Mouse (Mus musculus) gastrocnemius, postnatal 10 days (tissue): ENCODE data around the gene Hibadh. TPM values are rescaled to one million over a fixed set of nuclear protein-coding genes. Genes with fewer than 3 reads are reported as not detected.
A peak's percentile ranks its signal among the peaks of the same experiment; 100 is the strongest.

Experiments
- DNase-seq: peaks from one replicate; pipeline ENCODE4 v3.0.0; 2021; ENCODE audit warnings: mixed read lengths
- total RNA-seq, 2 experiments: library from RNA; stranded (reverse); gene quantifications; 2 replicates each; pipeline ENCODE4 v1.2.3; 2021

Gene Hibadh
- total RNA-seq, 2 experiments from 2014 or later, result 81.3 to 91.6 TPM

GRCm38 (mm10) chr6:52567327-52568299 lies 72.6 kb downstream of the Hibadh start:
- no peak for DNase-seq

GRCm38 (mm10) chr6:52565210-52565609 lies 75.0 kb downstream of the Hibadh start:
- DNase-seq, result no peak

GRCm38 (mm10) chr6:52562994-52563393 lies 77.2 kb downstream of the Hibadh start:
- no peak for DNase-seq

- no peak for DNase-seq
Observed at GRCm38 (mm10) chr6:52559041-52559440, 81.1 kb downstream of the Hibadh start.

- DNase-seq, result peak; percentile 16
Observed at GRCm38 (mm10) chr6:52544376-52544775, 95.8 kb downstream of the Hibadh start.

GRCm38 (mm10) chr6:52542464-52542863 lies 97.7 kb downstream of the Hibadh start:
- DNase-seq, result no peak

DNA sequence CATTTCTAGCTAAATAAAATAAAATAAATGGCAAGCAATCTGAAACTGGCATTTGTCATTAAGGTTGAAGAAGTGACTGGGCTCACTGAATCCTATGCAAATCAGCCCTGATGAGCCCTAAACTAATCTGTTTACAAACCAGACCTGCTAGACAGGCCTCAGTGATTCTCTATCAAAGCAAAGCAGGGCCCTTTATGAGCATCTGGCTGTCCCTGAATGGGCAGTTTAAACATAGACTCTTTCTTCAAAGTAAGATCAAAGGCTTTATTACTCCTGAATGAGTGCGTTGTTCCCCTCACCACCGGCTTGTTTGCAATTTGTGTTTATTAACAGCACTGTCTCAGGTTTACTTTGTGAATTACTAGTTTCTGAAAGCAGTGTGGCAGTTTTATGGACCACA lies 100.3 kb downstream of the Hibadh start:
- no peak for DNase-seq

DNA sequence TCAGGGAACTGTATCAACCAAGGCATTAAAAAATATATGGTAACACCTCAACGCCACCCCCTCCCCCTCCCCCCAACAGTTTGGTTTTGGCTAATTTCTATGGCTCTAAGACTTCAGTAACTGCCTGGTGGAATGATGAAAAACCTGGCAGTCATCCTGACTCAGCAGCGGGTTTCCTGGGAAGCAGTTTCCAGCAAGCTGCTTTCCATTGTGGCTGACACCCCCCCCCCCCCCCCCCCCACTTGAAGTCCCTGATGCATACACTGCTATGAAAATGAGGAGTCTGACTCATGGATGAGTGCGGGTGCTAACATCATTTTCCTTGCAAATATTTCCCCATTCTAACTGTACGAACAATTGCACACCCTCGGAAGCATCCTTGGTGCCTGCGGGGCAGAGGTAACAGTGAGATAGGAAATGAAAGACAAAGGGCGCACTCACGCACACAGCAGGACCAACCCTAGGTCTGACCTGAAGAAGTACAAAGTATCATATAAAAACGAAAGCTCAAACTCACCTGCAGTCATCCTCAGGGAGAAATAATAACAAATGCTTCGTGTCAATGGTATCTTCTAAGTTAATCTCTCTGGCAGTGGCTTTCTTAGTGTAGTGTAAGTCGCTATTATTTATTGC lies 105.0 kb downstream of the Hibadh start:
- no peak for DNase-seq

DNA sequence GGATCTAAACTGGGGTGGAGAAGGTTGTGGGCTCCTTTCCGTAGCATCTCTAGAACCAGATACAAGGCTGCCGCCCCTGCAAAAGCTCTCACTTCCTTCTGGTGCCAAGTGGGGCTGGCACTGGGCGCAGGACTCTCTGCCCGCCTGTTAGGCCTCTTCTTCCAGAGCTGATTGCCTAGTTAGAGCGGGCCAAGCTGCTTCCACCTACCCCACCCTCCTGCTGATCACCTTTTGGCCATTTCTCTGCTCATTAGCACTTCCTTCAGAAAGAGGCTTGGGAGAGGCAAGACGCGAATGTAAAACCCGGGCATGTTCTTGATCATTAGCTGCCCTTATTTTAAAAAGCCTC lies 108.1 kb downstream of the Hibadh start:
- no peak for DNase-seq

GRCm38 (mm10) chr6:52531366-52532143 lies 108.6 kb downstream of the Hibadh start:
- DNase-seq, result no peak

DNA sequence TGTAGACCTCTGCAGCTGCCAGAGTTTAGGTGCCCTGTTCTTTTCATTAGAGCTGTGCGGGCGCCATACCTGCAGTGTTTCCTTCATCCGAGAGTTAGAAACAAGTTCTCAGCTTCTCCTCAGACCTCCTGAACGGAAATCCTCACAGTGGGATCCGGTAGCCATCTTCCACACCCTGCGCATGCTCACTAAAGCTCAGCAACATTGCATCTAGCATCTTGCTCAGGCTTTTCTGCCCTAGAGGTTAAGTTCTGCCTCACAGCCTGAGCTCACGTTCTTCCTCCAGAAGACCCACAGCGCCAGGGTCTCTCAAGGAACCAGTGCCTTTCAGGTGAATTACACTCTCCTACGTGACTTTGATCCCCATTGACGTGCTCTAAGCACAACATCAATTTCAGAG lies 109.3 kb downstream of the Hibadh start:
- no peak for DNase-seq

- DNase-seq, result no peak
Observed at GRCm38 (mm10) chr6:52524226-52524625, 116.0 kb downstream of the Hibadh start.

DNA sequence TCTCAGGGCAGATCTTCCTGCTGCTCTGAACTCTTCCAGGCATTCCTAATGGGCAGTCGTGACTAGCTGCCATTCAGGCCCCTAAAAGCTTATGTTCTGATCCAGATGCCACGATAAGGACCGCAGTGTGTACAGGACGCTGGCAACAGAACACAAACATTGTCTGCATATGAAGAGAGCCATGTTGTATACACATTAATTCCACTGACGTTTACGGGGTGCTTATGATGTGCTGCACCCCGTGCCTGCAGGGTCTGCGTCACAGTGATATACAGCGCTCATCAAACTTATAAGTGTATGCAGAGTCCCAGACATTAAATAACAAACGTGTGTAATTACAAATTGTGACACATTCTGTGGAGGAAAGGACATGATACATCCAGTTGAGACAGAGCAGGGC lies 121.5 kb downstream of the Hibadh start:
- no peak for DNase-seq

DNA sequence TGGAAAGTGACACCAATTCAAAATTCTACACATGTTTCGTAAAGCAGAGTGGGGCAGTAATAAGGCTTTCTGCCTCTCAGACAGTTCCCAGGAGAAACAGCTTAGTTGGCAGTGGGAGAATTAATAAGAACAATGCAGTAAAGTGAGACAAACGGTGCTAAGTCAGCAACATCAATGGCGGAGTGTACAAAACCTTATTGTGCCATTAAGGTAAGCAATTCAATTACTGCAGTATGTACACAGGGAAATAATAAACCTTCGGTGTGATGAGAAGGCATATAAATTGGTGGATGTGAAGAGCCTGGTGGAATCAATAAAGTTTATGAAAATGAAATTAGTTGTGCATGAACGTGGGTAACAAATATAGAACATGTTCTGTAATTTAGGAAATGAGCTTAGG lies 122.9 kb downstream of the Hibadh start:
- no peak for DNase-seq

GRCm38 (mm10) chr6:52513876-52514405 lies 126.2 kb downstream of the Hibadh start:
- no peak for DNase-seq

DNA sequence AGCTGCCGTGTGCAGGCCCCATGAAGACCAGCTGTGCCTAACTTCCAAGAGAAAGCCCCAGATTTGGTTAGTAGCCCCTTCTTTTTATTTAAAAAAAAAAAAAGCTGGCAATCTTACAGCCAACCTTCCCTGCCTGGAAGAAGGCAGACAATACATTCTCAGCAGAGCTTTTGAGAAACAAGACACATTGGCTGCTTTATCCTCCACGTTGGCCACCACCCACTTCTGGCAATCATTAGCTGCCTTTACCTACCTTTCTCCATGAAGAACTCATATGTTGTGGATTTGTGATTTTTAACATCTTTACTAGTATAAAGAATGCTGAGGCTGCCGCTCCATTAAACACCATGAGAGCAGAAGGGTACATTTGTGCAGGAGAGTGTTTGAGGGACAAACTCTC lies 131.4 kb downstream of the Hibadh start:
- DNase-seq, result no peak

- DNase-seq, result no peak
Observed at GRCm38 (mm10) chr6:52507946-52508345, 132.2 kb downstream of the Hibadh start.

GRCm38 (mm10) chr6:52507171-52507570 lies 133.0 kb downstream of the Hibadh start:
- DNase-seq, result no peak

DNA sequence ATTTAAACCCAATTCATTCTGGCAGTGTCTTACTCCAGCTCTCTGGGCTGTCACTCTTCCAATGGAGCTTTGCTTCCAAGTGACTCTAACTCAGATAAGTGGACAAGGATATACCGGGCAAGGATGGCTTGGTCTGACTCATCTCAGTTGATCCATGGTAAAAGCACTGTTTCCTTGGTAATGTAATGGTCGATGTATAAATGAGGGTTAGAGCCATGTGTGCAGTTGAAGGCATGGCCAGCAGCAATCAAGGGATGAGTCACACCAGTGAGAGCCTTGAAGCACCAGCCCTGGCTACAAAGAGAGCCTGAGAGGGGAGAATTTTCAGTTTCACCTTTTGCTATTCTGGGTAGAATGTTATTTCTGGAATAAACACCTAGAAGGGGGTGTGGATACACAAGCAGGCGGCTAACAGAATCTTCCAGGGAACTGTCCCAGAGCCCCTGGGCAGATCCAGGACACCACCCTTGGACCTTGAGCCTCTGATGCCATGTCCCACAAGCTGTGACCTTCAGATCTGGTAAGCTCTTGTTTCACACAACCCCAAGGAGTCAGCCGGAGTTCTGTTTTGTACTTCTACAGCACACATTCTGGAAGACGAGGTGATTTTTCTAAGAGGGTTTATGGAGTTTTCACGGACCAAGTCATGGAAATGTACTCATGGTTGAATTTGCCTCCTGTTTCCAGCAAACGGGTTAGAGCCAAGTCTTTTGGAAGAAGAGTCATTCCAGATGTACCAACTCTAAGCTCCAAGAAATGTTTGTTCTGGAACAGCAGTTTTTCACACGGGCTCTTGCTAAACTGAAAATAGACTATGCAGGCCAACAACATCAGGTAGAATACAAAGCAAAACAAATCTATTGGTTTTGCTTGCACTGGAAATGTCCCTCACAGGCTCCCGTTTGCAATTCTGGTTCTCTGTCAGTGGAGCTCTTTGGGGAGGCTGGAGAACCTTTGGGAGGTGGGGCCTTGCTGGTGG lies 134.1 kb downstream of the Hibadh start:
- no peak for DNase-seq

GRCm38 (mm10) chr6:52504676-52505460 lies 135.3 kb downstream of the Hibadh start:
- DNase-seq, result peak; percentile 32
